Mouse (Mus musculus) CD4-positive, CD25-positive, alpha-beta regulatory T cell, adult 4 months (primary cell): ENCODE data around the gene Apol7e. TPM values are rescaled to one million over a fixed set of nuclear protein-coding genes. Genes with fewer than 3 reads are reported as not detected.

ENCODE experiments used
- polyA plus RNA-seq, 2 experiments: library from polyadenylated mRNA; unstranded; fragments of 100-300 nt; shearing (Covaris generic); gene quantifications; one replicate each; pipeline ENCODE4 v1.2.1; 2017

Apol7e gene
- polyA plus RNA-seq, 2 experiments from 2014 or later = 57.4 to 67.8 TPM

Other genes starting within 250 kb of the Apol7e start
- gene Apol10a, start 221.8 kb upstream of the Apol7e start, polyA plus RNA-seq = under 1 TPM in 1 of 2 experiments, not detected in 1; 0.22 TPM
- not detected for gene Apol11a, start 190.6 kb upstream of the Apol7e start, polyA plus RNA-seq
- gene Apol7c, start 165.5 kb upstream of the Apol7e start, polyA plus RNA-seq = under 1 TPM in 1 of 2 experiments, not detected in 1; 0.59 TPM
- gene 1700025B11Rik, start 137.0 kb upstream of the Apol7e start, polyA plus RNA-seq = not detected
- 10 to 100 TPM; 10.1 to 14.3 TPM for gene Apol10b, start 102.7 kb upstream of the Apol7e start, polyA plus RNA-seq
- gene Gm36245, start 99.6 kb upstream of the Apol7e start, polyA plus RNA-seq = not detected
- gene Apol11b, start 55.6 kb upstream of the Apol7e start, polyA plus RNA-seq = under 1 TPM; 0.27 to 0.49 TPM
- 10 to 100 TPM; 50.3 to 80.6 TPM for gene Apol9b, start 30.2 kb downstream of the Apol7e start, polyA plus RNA-seq
- not detected for gene Apol8, start 58.1 kb downstream of the Apol7e start, polyA plus RNA-seq
- 100 to 1,000 TPM; 206 to 220 TPM for gene Myh9, start 143.3 kb downstream of the Apol7e start, polyA plus RNA-seq
- gene Txn2, start 230.1 kb downstream of the Apol7e start, polyA plus RNA-seq = 100 to 1,000 TPM; 232 to 276 TPM